Mouse (Mus musculus): Measurements from ENCODE around the gene Rnf113a2.

The Rnf113a2 gene

GRCm38 (mm10) chr12:84416834-84417604 lies at the start of gene Rnf113a2:
TSS of gene Rnf113a2 (plus strand) at chr12:84417196.
- DNase-seq (ENCODE audit: low spot score), result no peak

DNA sequence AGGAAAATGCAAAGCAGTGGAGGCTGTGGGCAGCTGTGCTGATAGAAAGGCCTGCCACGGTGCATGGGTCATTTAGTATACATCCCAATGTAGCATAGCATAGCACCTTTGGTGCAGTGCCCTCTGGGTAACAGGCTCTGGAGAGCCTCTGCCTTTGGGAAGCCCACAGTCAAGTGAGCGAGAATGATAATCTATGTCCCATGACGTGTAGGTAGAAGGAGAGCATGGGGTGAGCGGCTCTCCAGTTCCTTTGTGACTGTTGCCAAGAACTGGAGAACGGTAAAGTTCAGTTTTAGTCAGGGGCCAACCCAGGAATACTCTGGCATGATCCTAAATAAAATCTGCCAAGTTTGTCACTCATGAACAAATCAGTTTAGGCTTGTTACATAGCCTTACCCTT lies 45.3 kb upstream of the Rnf113a2 start:
- no peak for DNase-seq (ENCODE audit: low spot score)

DNA sequence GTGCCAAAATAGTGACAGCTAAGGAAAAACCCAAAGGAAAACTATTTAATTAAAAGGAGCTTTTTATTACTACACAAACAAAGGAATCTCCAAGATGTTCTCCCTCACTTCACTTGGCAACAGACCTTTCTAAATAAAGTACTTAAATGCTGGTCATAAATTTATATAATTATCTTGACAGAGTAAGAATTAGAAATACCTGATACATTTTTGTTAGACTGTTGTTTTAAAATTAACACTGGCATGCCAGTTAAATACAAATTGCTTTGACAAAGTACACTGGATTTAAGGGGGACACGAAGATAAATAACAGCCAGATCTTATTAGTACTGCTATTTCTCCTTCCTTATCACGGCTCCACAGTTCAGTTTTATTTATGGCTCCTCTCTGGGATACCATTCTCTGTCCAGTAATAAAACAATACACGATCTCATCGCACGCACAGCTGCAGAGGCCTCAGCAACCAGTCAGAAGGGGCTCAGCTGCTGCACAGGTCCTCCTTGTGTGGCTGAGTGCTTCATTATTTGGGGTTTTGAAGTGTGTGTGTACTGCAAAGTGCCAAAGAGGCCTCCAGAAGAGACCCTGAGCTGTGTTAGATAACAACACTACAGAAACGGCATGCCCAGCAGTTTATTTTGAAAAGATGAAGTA lies 43.0 kb upstream of the Rnf113a2 start:
- DNase-seq (ENCODE audit: low spot score), result no peak

DNA sequence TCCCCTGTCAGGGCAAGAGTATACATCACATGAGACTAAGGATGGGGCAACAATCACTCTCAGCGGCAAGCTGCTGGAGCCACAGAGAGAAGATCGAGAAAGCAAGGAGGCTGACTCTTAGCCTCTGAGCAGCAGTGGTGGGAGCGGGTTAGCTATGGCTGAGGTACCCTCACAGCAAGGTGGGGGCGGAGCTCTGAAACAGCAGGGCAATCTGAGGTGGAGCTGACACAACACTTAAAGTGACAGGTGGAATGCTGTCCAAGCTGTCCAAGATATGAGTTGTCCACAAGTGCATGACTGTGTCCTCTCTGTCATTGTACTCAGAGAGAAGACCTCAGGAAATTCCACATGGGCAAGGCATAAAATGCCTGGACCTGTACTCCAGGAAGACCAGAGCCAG lies 34.6 kb upstream of the Rnf113a2 start:
- no peak for DNase-seq (ENCODE audit: low spot score)

GRCm38 (mm10) chr12:84384644-84385081 lies 32.3 kb upstream of the Rnf113a2 start:
- DNase-seq (ENCODE audit: low spot score), result peak; percentile 93

DNA sequence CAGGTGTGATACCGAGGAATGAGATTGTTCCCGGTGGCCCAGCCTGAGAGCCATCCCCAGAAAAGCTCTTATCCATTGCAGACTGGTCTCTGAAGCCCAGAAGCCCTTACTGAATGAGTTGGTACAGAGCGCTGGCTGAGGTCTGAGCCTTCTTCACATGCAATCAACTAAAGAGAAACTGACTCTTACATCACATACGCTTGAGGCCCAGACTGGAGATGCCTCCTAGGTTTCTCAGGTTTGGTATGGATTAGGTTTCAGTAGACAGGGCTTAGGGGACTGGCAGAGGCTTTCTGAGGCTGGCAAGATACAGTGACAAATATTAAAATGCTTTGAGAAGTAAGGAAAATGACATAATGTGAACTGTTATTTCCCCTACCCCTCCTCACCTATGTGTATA lies 31.6 kb upstream of the Rnf113a2 start:
- peak; percentile 37 for DNase-seq (ENCODE audit: low spot score)

- DNase-seq (ENCODE audit: low spot score), result no peak
Measured at GRCm38 (mm10) chr12:84388097-84388496, 28.9 kb upstream of the Rnf113a2 start.

DNA sequence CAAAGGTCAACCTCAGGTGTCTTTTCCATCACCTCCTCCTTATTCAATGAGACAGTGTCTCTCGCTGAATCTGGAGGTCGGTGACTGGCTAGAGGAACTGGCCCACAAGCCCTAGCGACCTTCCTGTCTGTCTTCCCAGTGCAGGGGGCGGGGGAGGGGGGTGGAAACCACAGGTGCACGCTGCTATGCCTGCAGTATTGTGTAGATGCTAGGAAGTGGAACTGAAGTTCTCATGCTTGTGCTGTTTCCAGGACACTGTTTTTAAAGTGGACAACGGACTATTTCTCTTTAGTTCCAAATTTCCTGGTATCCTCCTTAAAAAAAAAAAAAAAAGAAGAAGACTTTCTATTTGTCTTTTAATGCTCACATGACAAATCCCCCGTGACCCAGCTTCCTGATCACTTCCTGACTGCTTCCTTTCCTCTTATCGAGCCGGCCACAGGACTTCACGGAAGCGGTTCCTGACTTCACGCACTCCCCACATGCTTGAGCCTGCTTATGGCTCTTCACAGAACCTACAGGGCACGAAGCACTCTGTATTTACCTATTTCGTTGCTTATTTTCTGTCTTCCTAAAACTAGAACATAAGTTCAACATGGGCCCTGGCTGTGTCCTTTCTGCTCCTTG lies 28.1 kb upstream of the Rnf113a2 start:
- no peak for DNase-seq (ENCODE audit: low spot score)

DNA sequence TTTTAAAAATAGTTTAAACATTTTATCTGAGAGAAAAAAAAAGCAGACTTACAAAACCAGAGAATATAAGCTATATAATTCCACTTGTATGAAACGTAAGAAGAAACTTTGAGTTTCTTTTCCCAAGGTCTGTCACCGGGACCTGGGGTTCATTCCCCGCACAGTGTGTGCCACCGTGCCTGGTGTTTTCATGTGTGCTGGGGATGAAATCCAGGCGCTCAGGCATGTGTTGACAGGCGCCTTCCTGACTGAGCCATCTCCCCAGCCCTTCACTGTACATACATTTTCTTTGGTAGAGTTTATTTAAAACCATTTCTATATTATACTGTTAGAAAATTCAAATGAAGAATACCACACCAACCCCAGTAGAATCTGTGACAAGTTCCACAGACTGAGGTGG lies 26.7 kb upstream of the Rnf113a2 start:
- DNase-seq (ENCODE audit: low spot score), result no peak

DNA sequence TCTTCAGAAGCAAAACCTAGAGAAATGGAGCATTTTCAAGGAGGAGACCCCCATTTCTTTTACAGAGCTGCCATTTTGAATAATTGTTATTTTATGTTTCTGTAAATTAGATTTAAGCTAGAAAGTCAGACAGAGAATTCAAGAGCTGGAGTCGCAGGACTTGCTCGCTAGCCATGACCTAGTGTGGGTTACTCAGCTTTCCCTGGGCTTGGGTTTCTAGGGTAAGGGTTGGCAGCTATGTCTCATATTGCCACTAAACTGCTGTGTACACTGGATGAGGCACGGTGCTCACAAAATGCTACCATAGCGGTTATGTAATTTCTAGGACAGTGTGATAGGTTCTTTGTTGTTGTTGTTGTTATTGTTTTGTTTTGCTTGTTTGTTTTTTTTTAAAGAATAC lies 24.3 kb upstream of the Rnf113a2 start:
- DNase-seq (ENCODE audit: low spot score), result peak; percentile 68

DNA sequence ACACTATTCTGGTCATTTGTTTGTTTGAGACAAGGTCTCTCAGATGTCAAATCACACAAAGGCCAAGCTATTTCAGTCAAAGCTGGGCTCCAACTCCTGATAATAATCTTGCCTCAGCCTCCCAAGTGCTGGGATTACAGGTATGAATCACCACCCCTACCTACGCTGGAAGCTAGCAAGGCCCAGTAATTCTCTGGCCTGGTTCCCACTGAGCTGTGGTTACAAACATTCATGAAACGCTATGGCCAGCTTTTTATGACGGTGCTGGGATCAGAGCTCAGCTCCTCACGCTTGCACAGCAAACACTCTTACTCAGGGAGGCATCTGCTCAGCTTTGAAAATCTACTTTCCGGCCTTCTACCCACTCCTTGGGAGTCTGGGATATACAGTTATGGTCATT lies 23.1 kb upstream of the Rnf113a2 start:
- DNase-seq (ENCODE audit: low spot score), result no peak

DNA sequence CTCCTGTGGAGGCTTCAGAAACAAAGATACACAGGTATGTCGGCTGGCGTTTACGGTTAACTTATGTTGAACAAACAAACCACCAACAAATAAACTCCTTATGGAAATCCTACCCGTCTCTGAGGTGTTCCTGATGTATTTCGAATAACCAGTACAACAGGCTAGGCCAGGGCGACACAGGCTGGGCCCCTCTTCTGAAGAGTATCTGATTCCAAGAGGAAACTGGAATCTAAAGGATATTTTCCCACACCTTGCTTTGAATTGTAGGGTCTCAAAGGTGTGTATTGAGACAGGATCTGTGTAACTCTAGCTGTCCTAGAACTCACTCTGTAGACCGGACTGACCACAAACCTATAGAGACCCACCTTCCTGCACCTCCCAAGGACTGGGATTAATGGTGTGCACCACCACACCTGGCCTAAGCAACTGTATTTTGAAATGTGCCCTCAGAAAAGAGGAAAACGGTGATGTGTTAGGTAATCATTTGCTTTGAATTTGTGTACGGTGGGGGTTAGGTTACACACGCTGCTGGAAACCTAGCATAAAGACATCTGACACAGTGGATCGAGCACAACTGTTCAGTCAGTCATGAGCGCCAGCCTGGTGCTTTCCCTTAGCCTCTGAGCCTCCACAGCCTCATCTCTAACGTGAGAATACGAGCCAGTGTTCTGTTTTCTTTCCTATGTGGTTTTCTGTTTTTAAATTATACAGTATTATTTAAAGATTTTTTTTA lies 19.9 kb upstream of the Rnf113a2 start:
- no peak for DNase-seq (ENCODE audit: low spot score)

DNA sequence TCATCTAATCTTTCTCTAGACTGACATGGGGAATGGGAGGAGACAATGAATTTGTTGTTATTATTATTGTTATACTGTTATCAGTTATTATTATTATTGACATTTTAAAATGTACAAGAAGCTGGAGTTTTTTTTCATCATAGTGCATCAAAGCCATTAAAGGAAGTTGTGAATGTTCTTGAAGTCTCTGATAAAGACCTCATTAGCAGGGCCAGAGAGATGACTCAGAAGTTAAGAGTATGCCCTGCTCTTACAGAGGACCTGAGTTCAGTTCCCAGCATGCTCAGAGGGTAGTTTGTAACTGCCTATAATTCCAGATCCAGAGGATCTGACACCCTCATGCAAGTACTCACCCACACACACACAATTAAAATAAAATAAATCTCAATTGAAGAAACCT lies 19.3 kb upstream of the Rnf113a2 start:
- DNase-seq (ENCODE audit: low spot score), result no peak

GRCm38 (mm10) chr12:84398629-84399028 lies 18.4 kb upstream of the Rnf113a2 start:
- peak; percentile 41 for DNase-seq (ENCODE audit: low spot score)

DNA sequence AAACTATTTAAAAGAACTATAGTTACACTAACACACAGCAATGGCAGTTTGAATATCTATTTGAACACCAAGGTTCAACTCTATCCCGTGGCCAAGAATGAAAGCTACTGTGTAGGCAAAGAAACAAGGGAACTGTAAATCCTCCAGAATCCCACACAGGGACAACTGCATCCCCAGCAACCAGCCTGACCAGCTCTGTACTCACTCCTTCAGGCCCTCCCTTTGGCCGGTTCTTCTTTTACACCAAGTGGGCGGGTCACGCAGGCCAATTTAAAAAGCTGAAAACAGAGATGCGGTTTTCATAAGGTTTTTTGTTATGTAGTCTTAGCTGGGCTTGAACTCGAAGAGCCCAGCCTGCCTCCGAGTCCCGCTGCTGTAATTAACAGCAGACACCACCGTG lies 17.9 kb upstream of the Rnf113a2 start:
- peak; percentile 10 for DNase-seq (ENCODE audit: low spot score)

- DNase-seq (ENCODE audit: low spot score), result peak; percentile 17
Measured at GRCm38 (mm10) chr12:84399663-84400062, 17.3 kb upstream of the Rnf113a2 start.

DNA sequence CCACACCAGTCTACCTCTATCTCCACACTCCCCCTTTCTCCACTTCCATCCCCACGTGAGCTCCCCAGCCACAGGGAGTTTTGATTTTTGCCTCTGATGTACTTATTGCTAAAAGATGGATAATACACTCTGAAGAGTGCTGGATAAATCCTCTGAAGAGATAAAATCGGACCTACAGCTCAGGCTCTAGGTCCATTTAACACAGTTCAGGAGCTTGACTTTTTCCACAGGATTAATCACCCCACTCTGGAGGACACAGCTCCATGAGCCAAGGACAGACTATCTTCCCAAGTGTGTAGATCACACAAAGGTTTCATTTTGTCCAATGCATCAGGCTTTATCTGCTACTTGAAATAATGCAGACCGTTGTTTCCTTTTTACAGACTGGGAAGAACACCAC lies 16.9 kb upstream of the Rnf113a2 start:
- no peak for DNase-seq (ENCODE audit: low spot score)

- DNase-seq (ENCODE audit: low spot score), result peak; percentile 61
Measured at GRCm38 (mm10) chr12:84400653-84401052, 16.3 kb upstream of the Rnf113a2 start.

- DNase-seq (ENCODE audit: low spot score), result no peak
Measured at GRCm38 (mm10) chr12:84402923-84403322, 14.1 kb upstream of the Rnf113a2 start.

DNA sequence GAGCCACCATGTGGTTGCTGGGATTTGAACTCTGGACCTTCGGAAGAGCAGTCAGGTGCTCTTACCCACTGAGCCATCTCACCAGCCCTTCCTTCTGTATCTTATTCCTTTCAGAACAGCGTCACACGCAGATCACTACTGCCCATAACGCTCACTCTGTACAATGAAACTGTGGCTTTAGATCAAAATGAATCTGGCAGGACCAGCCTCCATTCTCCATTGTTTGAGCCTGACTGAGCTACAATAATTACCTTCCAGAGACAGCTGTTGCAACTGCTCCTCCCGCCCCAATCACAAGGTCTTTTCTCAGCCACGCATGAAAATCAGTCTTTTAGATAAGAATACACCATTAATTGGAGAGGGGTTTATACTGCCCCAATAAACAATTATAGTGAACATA lies 12.5 kb upstream of the Rnf113a2 start:
- DNase-seq (ENCODE audit: low spot score), result no peak

DNA sequence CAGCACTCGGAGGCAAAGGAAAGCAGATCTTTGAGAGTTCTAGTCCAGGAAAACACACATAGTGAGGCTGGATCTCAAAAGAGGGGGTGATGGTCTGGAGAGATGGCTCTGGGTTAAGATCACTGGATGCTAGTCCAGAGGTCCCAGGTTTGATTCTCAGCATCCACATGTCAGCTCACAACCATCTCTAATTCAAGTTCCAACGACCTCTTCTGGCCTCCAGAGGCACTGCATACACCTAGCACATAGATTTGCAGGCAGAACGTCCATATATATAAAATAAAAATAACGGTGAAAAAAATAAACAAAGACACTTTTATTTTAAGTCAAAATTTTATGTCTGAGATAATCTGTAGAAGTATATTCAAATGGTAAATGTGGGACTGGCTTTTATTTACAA lies 9.7 kb upstream of the Rnf113a2 start:
- no peak for DNase-seq (ENCODE audit: low spot score)
